27 mouse cellular contexts compared by ENCODE assay signal in the genomic region with DNA sequence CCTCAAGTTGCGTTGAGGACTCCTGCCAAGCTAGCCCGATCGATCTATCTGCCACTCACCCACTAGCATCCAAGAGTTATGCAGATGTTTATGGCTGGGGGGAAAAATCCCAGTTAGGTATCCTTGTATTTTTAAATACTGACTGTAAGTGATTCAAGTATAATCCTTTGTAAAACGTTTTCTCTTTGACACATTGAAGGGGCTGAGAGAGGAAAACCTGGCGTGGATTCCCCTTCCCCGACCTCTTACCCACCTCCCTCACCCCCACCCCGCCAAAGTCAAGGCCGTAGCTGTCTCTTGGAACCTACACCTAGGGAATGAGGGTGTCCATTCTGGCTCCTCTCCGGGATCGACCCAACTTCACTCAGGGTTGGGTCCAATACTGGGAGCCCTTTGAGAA. TPM values are rescaled to one million over a fixed set of nuclear protein-coding genes. Genes with fewer than 3 reads are reported as not detected.
A peak's percentile ranks its signal among the peaks of the same experiment; 100 is the strongest.
DNase-seq lines count a peak whose midpoint lies in the region; ATAC-seq and TF ChIP-seq lines count a peak whose summit lies in the region.
"Had no signal": no experiment of that assay in that cellular context is flagged by ENCODE, and none has a peak within 500 bp of the region (broad histone marks: within the 10 kb centered on the region; RNA-seq: fewer than 3 reads in every experiment).

No protein-coding gene starts in this region.

- no peak for ATAC-seq in midbrain, embryonic 11.5 days (ENCODE audit: low FRiP score)
- no peak for ATAC-seq in midbrain, embryonic 16.5 days
- ATAC-seq in forebrain, embryonic 13.5 days = no peak
- ATAC-seq in monocyte, adult 5-6 weeks (replicated peaks; ENCODE audit: insufficient number of reproducible peaks, low FRiP score, low TSS enrichment, poor library complexity, severe bottlenecking) = no peak
- ATAC-seq: activated CD4-positive, CD25-positive, alpha-beta regulatory T cell, adult 4 months had no signal

- no peaks in the 10 kb centered on the region for H3K9me3 ChIP-seq in midbrain, embryonic 11.5 days (ENCODE audit: control insufficient read depth, low read length)
- no peaks in the 10 kb centered on the region; the same call in 1 of the 2 replicates for H3K9me3 ChIP-seq in midbrain, embryonic 16.5 days (replicated peaks; ENCODE audit: control insufficient read depth, low read length, poor library complexity, severe bottlenecking)
- no peaks in the 10 kb centered on the region for H3K9me3 ChIP-seq in forebrain, embryonic 13.5 days (replicated peaks)
- H3K9me3 ChIP-seq: G1E; limb, embryonic 10.5 days had no signal

- H3K36me3 ChIP-seq in midbrain, embryonic 11.5 days (ENCODE audit: control insufficient read depth, insufficient read depth, low read length) = no peaks in the 10 kb centered on the region
- H3K36me3 ChIP-seq in midbrain, embryonic 16.5 days (ENCODE audit: control insufficient read depth, insufficient read depth, low read length) = no peaks in the 10 kb centered on the region
- H3K36me3 ChIP-seq in forebrain, embryonic 13.5 days (ENCODE audit: poor library complexity, severe bottlenecking) = peaks cover 8% of the 10 kb centered on the region; the same call in 1 of the 2 replicates
- H3K36me3 ChIP-seq: G1E; limb, embryonic 10.5 days had no signal

- H3K9ac ChIP-seq in midbrain, embryonic 11.5 days (ENCODE audit: low read length) = no peak overlapping the region
- H3K9ac ChIP-seq in midbrain, embryonic 16.5 days (ENCODE audit: low read depth, low read length) = no peak overlapping the region
- peak overlapping the region; percentile 68 for H3K9ac ChIP-seq in forebrain, embryonic 13.5 days

- 21% methylated on average over 10 of the region's 10 CpGs for whole genome bisulfite sequencing in midbrain, embryonic 11.5 days
- WGBS in midbrain, embryonic 16.5 days = 33% methylated on average over 10 of the region's 10 CpGs
- 20% methylated on average over 10 of the region's 10 CpGs for WGBS in forebrain, embryonic 13.5 days
- 17% methylated on average over 10 of the region's 10 CpGs for WGBS in olfactory bulb, adult 2 months

- no peak overlapping the region for H3K27ac ChIP-seq in midbrain, embryonic 11.5 days (ENCODE audit: low read depth, low read length)
- no peak overlapping the region for H3K27ac ChIP-seq in midbrain, embryonic 16.5 days (ENCODE audit: low read length)
- H3K27ac ChIP-seq in forebrain, embryonic 13.5 days = peak overlapping the region; percentile 72
- peak overlapping the region; percentile 93 for H3K27ac ChIP-seq in olfactory bulb, adult 2 months (ENCODE audit: insufficient read depth, low read depth, low read length)
- H3K27ac ChIP-seq: heart, adult 2 months; left cerebral cortex, adult 2 months; limb, embryonic 10.5 days had no signal

- no peak for TF ChIP-seq POLR2A in olfactory bulb, adult 2 months (IDR thresholded peaks at IDR 0.05; ENCODE audit: insufficient read depth, low read depth, low read length)

- no peak for TF ChIP-seq CTCF in olfactory bulb, adult 2 months (IDR thresholded peaks at IDR 0.05; ENCODE audit: insufficient read depth, low read depth, low read length)

- H3K4me1 ChIP-seq in midbrain, embryonic 11.5 days (ENCODE audit: control insufficient read depth, insufficient read depth, low read length) = peaks cover 5% of the 10 kb centered on the region; the same call in 1 of the 2 replicates
- H3K4me1 ChIP-seq in midbrain, embryonic 16.5 days (ENCODE audit: control insufficient read depth, insufficient read depth, low read length) = peaks cover 4% of the 10 kb centered on the region; the same call in 1 of the 2 replicates
- peaks cover 20% of the 10 kb centered on the region for H3K4me1 ChIP-seq in forebrain, embryonic 13.5 days
- H3K4me1 ChIP-seq in olfactory bulb, adult 2 months (ENCODE audit: control insufficient read depth, insufficient read depth, low read length) = peaks cover 6% of the 10 kb centered on the region; the same call in 1 of the 2 replicates

- no peak overlapping the region for H3K4me2 ChIP-seq in midbrain, embryonic 11.5 days
- no peak overlapping the region for H3K4me2 ChIP-seq in midbrain, embryonic 16.5 days (ENCODE audit: low read length)
- peak overlapping the region; percentile 61 for H3K4me2 ChIP-seq in forebrain, embryonic 13.5 days

- peaks cover 67% of the 10 kb centered on the region for H3K27me3 ChIP-seq in midbrain, embryonic 11.5 days (ENCODE audit: control insufficient read depth, insufficient read depth, low read length)
- H3K27me3 ChIP-seq in midbrain, embryonic 16.5 days (ENCODE audit: control insufficient read depth, insufficient read depth, low read depth, low read length) = peaks cover 10% of the 10 kb centered on the region
- H3K27me3 ChIP-seq in forebrain, embryonic 13.5 days = no peaks in the 10 kb centered on the region

- DNase-seq in embryo, embryonic 9.5 days (ENCODE audit: extremely low spot score) = peak; percentile 5
- no peak for DNase-seq in embryo, embryonic 10 days (ENCODE audit: low spot score)
- DNase-seq in midbrain, embryonic 11.5 days (ENCODE audit: low spot score, missing footprints) = peak; percentile 85
- DNase-seq in thymus, postnatal 0 days (ENCODE audit: low spot score) = no peak
- DNase-seq: adrenal gland, postnatal 14 days; cerebellum, adult 11-12 months; cerebellum, postnatal 14 days; gastrocnemius, postnatal 25 days; heart, adult 2 months; heart, postnatal 4 days; kidney, adult 8-10 months; kidney, postnatal 14 days; lung, adult 18-20 months; lung, postnatal 14 days; right cerebral cortex, adult 18-20 months; thymus, postnatal 4 days had no signal

- no peak overlapping the region for H3K4me3 ChIP-seq in midbrain, embryonic 11.5 days (ENCODE audit: low read depth, low read length)
- no peak overlapping the region for H3K4me3 ChIP-seq in midbrain, embryonic 16.5 days (ENCODE audit: low read depth, low read length)
- H3K4me3 ChIP-seq in forebrain, embryonic 13.5 days = peak overlapping the region; percentile 60
- H3K4me3 ChIP-seq in olfactory bulb, adult 2 months (ENCODE audit: insufficient read depth, low read depth, low read length) = peak overlapping the region; percentile 48
- H3K4me3 ChIP-seq: erythroblast, embryonic 14.5 days; heart, adult 2 months; limb, embryonic 10.5 days had no signal

RNA-seq across cellular contexts. Expression of a gene that starts 1.2 kb away (rescaled TPM):
- polyA plus RNA-seq in midbrain, embryonic 11.5 days (2014; fragmentation: Nextera tagmentation; extraction: Ambion mirVana) = 6.3 and 7.5 TPM in 2 replicates
- 3.7 and 8.5 TPM in 2 replicates for polyA plus RNA-seq in midbrain, embryonic 16.5 days (2015; fragmentation: Nextera tagmentation; extraction: Ambion mirVana)
- polyA plus RNA-seq in forebrain, embryonic 13.5 days (2015; fragmentation: Nextera tagmentation; extraction: Ambion mirVana) = 58.0 and 63.2 TPM in 2 replicates
- polyA plus RNA-seq in olfactory bulb, adult 2 months (2012; ENCODE audit: insufficient read depth, insufficient read length, low replicate concordance, missing spikeins) = not detected in 2 replicates
- not detected in 3 replicates for total RNA-seq in monocyte, adult 5-6 weeks (2017)
- polyA plus RNA-seq in thymus, postnatal 0 days (2015; fragmentation: Nextera tagmentation; extraction: Ambion mirVana) = not detected in 2 replicates
- total RNA-seq: heart, adult 2 months; heart, postnatal 4 days; liver, adult 2 months had no signal
- polyA plus RNA-seq: activated CD4-positive, CD25-positive, alpha-beta regulatory T cell, adult 4 months; erythroblast, embryonic 14.5 days; heart, adult 2 months; heart, embryonic 14.5 days; liver, adult 2 months had no signal

Comparison
In these comparisons a context has a peak if more than half of its experiments do, and no peak if none do; other contexts are left out.
1. DNase-seq: peak in embryo, embryonic 9.5 days (single experiment) and midbrain, embryonic 11.5 days (single experiment); none in embryo, embryonic 10 days (single experiment) and thymus, postnatal 0 days (single experiment).
2. H3K27ac ChIP-seq: peak in forebrain, embryonic 13.5 days (single experiment) and olfactory bulb, adult 2 months (single experiment); none in midbrain, embryonic 11.5 days (single experiment) and midbrain, embryonic 16.5 days (single experiment).
3. H3K4me3 ChIP-seq: peak in forebrain, embryonic 13.5 days (single experiment) and olfactory bulb, adult 2 months (single experiment); none in midbrain, embryonic 11.5 days (single experiment) and midbrain, embryonic 16.5 days (single experiment).